Mouse (Mus musculus) CH12.LX (cell line): ENCODE measurements around the gene Camkmt. TPM values are rescaled to one million over a fixed set of nuclear protein-coding genes. Genes with fewer than 3 reads are reported as not detected.

Experiments
- DNase-seq: peaks from one replicate; pipeline ENCODE4 v3.0.0-alpha.2; 2013; ENCODE audit errors: extremely low read depth
- H3K27ac ChIP-seq: 2 replicates; pipeline ENCODE4 v1.5.1; 2012; ENCODE audit warnings: low read depth, mild to moderate bottlenecking, control low read depth, moderate library complexity; ENCODE audit not compliant: insufficient read depth
- H3K27me3 ChIP-seq: replicated peaks from 2 replicates; pipeline ENCODE3; 2012; ENCODE audit warnings: inconsistent platforms
- H3K36me3 ChIP-seq, 2 experiments: replicated peaks in 1 of 2; 2 replicates each; pipeline versions ENCODE3 to v1.6.1; 2012; ENCODE audit warnings: inconsistent platforms in 1 of 2, low read length in 1 of 2, mild to moderate bottlenecking in 1 of 2, mixed read lengths in 1 of 2, moderate library complexity in 1 of 2; ENCODE audit not compliant: control insufficient read depth in 1 of 2, insufficient read depth in 1 of 2
- H3K4me1 ChIP-seq, 2 experiments: 2 replicates each; pipeline ENCODE4 v1.6.1; 2012; ENCODE audit warnings: inconsistent platforms in 1 of 2, moderate library complexity in 1 of 2; ENCODE audit not compliant: insufficient read depth in 2 of 2, control insufficient read depth in 1 of 2
- H3K4me2 ChIP-seq: 2 replicates; pipeline ENCODE4 v1.6.1; 2012; ENCODE audit warnings: low read depth, mild to moderate bottlenecking, control low read depth; ENCODE audit not compliant: poor library complexity, insufficient read depth, severe bottlenecking
- H3K4me3 ChIP-seq, 3 experiments: fragments of 150-350 bp in 1 of 3; sonication (generic) in 1 of 3; replicated peaks in 1 of 3; 2 replicates each; pipeline versions ENCODE3 to v1.5.1; 2011 to 2012; ENCODE audit warnings: low read depth in 2 of 3, low read length in 2 of 3, mild to moderate bottlenecking in 2 of 3, moderate library complexity in 2 of 3, control low read depth in 1 of 3, improper control_type of control experiment in 1 of 3, inconsistent platforms in 1 of 3, mixed read lengths in 1 of 3; ENCODE audit not compliant: poor library complexity in 1 of 3
- H3K79me2 ChIP-seq: replicated peaks from 2 replicates; pipeline ENCODE4 v1.6.1; 2012; ENCODE audit warnings: mild to moderate bottlenecking, moderate library complexity; ENCODE audit not compliant: control insufficient read depth, poor library complexity, insufficient read depth, severe bottlenecking; ENCODE audit errors: extremely low read depth
- H3K9ac ChIP-seq: 2 replicates; pipeline ENCODE4 v1.6.1; 2012; ENCODE audit warnings: low read depth, mild to moderate bottlenecking, control low read depth, moderate library complexity; ENCODE audit not compliant: insufficient read depth
- H3K9me3 ChIP-seq: replicated peaks from 2 replicates; pipeline ENCODE3; 2012; ENCODE audit warnings: low read length, inconsistent platforms, mixed read lengths
- CHD2 ChIP-seq: IDR thresholded peaks from 2 replicates; pipeline ENCODE4 v1.6.1; 2011; ENCODE audit warnings: low read length, improper control_type of control experiment
- CTCF ChIP-seq, 2 experiments: IDR thresholded peaks in 1 of 2; conservative IDR thresholded peaks in 1 of 2; 2 replicates each; pipeline ENCODE4 v1.5.1; 2011 to 2012; ENCODE audit warnings: low read depth in 2 of 2, low read length in 2 of 2, improper control_type of control experiment in 1 of 2, inconsistent platforms in 1 of 2, mild to moderate bottlenecking in 1 of 2, moderate library complexity in 1 of 2
- ELF1 ChIP-seq: IDR thresholded peaks from 2 replicates; pipeline ENCODE4 v1.6.1; 2014; ENCODE audit warnings: low read depth, mild to moderate bottlenecking, inconsistent platforms, low read length, improper control_type of control experiment
- JUN ChIP-seq: IDR thresholded peaks from 2 replicates; pipeline ENCODE4 v1.6.1; 2011; ENCODE audit warnings: low read depth, mild to moderate bottlenecking, low read length, improper control_type of control experiment, moderate library complexity; ENCODE audit not compliant: insufficient read depth
- MAFK ChIP-seq: IDR thresholded peaks from 2 replicates; pipeline ENCODE4 v1.6.1; 2011; ENCODE audit warnings: low read length, improper control_type of control experiment; ENCODE audit not compliant: insufficient replicate concordance
- MYC ChIP-seq: IDR thresholded peaks from 2 replicates; pipeline ENCODE4 v1.6.1; 2011; ENCODE audit warnings: low read depth, mild to moderate bottlenecking, improper control_type of control experiment, low read length
- PAX5 ChIP-seq: IDR thresholded peaks from 2 replicates; pipeline ENCODE4 v1.6.1; 2012; ENCODE audit warnings: low read length, inconsistent platforms, mixed read lengths
- POLR2AphosphoS2 ChIP-seq: IDR thresholded peaks from 2 replicates; pipeline ENCODE4 v1.6.1; 2011; ENCODE audit warnings: low read depth, low read length, improper control_type of control experiment
- RAD21 ChIP-seq: IDR thresholded peaks from 2 replicates; pipeline ENCODE4 v1.6.1; 2011; ENCODE audit warnings: low read depth, mild to moderate bottlenecking, low read length, improper control_type of control experiment, moderate library complexity
- SIN3A ChIP-seq: IDR thresholded peaks from 2 replicates; pipeline ENCODE4 v1.6.1; 2012; ENCODE audit warnings: low read length, improper control_type of control experiment, inconsistent platforms
- SMC3 ChIP-seq: IDR thresholded peaks from 2 replicates; pipeline ENCODE4 v1.6.1; 2011; ENCODE audit warnings: low read depth, low read length, improper control_type of control experiment
- TCF12 ChIP-seq: IDR thresholded peaks from 2 replicates; pipeline ENCODE4 v1.6.1; 2014; ENCODE audit warnings: low read depth, mild to moderate bottlenecking, inconsistent platforms, low read length, improper control_type of control experiment
- USF1 ChIP-seq: IDR thresholded peaks from 2 replicates; pipeline ENCODE4 v1.6.1; 2014; ENCODE audit warnings: low read depth, mild to moderate bottlenecking, inconsistent platforms, low read length, improper control_type of control experiment
- ZC3H11A ChIP-seq: IDR thresholded peaks from 2 replicates; pipeline ENCODE4 v1.6.1; 2012; ENCODE audit warnings: low read depth, mild to moderate bottlenecking, inconsistent platforms, low read length, improper control_type of control experiment
- dilution Hi-C: fragments of 300-500 bp; cut with MboI; formaldehyde crosslinking; loops from 2 replicates; pipeline ENCODE4 v1.14.3; 2020; ENCODE audit warnings: low sequenced_read_pairs; ENCODE audit not compliant: extremely low pct_unique_long_range_greater_than_20kb, extremely low pct_ligation_motif_present
- in situ Hi-C: fragments of 300-500 bp; cut with MboI; formaldehyde crosslinking; loops from 3 replicates; pipeline ENCODE4 v1.14.3; 2019; ENCODE audit warnings: low sequenced_read_pairs, low pct_ligation_motif_present, low pct_unique_long_range_greater_than_20kb, mixed read lengths
- polyA plus RNA-seq: library from polyadenylated mRNA; unstranded; fragments of >175 nt; gene quantifications from 2 replicates; pipeline ENCODE4 v1.2.1, GENCODE M21; 2012; ENCODE audit warnings: low read depth; ENCODE audit not compliant: insufficient read length
- total RNA-seq, 2 experiments: library from RNA; depleted of rRNA; stranded (reverse); fragments of 300-350 nt in 1 of 2; fragments of >200 nt in 1 of 2; gene quantifications; 2 replicates each; pipeline ENCODE4 v1.2.3; 2012 to 2014

Camkmt gene
- total and polyA plus RNA-seq, 3 experiments = 1.5 to 4.4 (median 1.8) TPM

- H3K27ac ChIP-seq = no peak overlapping the region
- peaks cover 3% of the 10 kb centered on the region for H3K9me3 ChIP-seq
- dilution Hi-C loops = no loop called here
These were observed 374.4 kb downstream of the Camkmt start for GRCm38 (mm10) chr17:85464466-85465411.

GRCm38 (mm10) chr17:85469776-85470175 is 379.4 kb downstream of the Camkmt start:
- TF ChIP-seq JUN (no peak), ELF1 (no peak), CTCF (conservative IDR thresholded peaks at IDR 0.05 in 1 of 2, IDR thresholded peaks at IDR 0.05 in 1 of 2; ENCODE audit: low read depth in 2 of 2, low read length in 2 of 2) (peak in 1 of 2 experiments; percentile 43; a peak in 2 of 4 replicates), MYC (no peak), RAD21 (peak; percentile 19), SMC3 (peak; percentile 24; the same call in 1 of the 2 replicates)

More at GRCm38 (mm10) chr17:85464466-85465411, 374.4 kb downstream of the Camkmt start:
- in situ Hi-C loops = no loop called here
- no peak overlapping the region for H3K4me3 ChIP-seq
- H3K4me2 ChIP-seq = no peak overlapping the region
- no peak for DNase-seq
- H3K4me1 ChIP-seq = no peaks in the 10 kb centered on the region
- H3K27me3 ChIP-seq = no peaks in the 10 kb centered on the region
- H3K9ac ChIP-seq = no peak overlapping the region
- no peaks in the 10 kb centered on the region for H3K79me2 ChIP-seq
- TF ChIP-seq POLR2AphosphoS2 = no peak
- H3K36me3 ChIP-seq = no peaks in the 10 kb centered on the region

GRCm38 (mm10) chr17:85472687-85473202 is 382.4 kb downstream of the Camkmt start:
- H3K4me3 ChIP-seq = no peak overlapping the region

More at GRCm38 (mm10) chr17:85469776-85470175, 379.4 kb downstream of the Camkmt start:
- no peaks in the 10 kb centered on the region for H3K27me3 ChIP-seq
- no peak overlapping the region for H3K4me2 ChIP-seq
- H3K27ac ChIP-seq = no peak overlapping the region
- no peak overlapping the region for H3K4me3 ChIP-seq
- H3K9ac ChIP-seq = no peak overlapping the region
- dilution Hi-C loops (no loop called here), in situ Hi-C loops (no loop called here)
- H3K9me3 ChIP-seq = peaks cover 3% of the 10 kb centered on the region
- H3K36me3 ChIP-seq = no peaks in the 10 kb centered on the region
- H3K4me1 ChIP-seq = no peaks in the 10 kb centered on the region
- DNase-seq = peak; percentile 8
- H3K79me2 ChIP-seq = no peaks in the 10 kb centered on the region

More at GRCm38 (mm10) chr17:85472687-85473202, 382.4 kb downstream of the Camkmt start:
- no peaks in the 10 kb centered on the region for H3K27me3 ChIP-seq
- no peak overlapping the region for H3K27ac ChIP-seq
- no peaks in the 10 kb centered on the region for H3K79me2 ChIP-seq
- H3K9ac ChIP-seq = no peak overlapping the region
- H3K36me3 ChIP-seq = no peaks in the 10 kb centered on the region
- in situ Hi-C loops = no loop called here
- no peak overlapping the region for H3K4me2 ChIP-seq
- TF ChIP-seq ZC3H11A (no peak), MAFK (no peak), USF1 (no peak), POLR2AphosphoS2 (no peak), SIN3A (no peak), CHD2 (no peak), PAX5 (no peak), TCF12 (no peak)
- TF ChIP-seq, all 38 proteins: peak for 0
- H3K4me1 ChIP-seq = no peaks in the 10 kb centered on the region
- no peak for DNase-seq
- peaks cover 3% of the 10 kb centered on the region for H3K9me3 ChIP-seq
- dilution Hi-C loops = no loop called here
